Mouse (Mus musculus): Measurements from ENCODE around the gene Lrrc4c. TPM values are rescaled to one million over a fixed set of nuclear protein-coding genes. Genes with fewer than 3 reads are reported as not detected.

Gene Lrrc4c
- polyA plus RNA-seq, 1 experiment = not detected

DNA sequence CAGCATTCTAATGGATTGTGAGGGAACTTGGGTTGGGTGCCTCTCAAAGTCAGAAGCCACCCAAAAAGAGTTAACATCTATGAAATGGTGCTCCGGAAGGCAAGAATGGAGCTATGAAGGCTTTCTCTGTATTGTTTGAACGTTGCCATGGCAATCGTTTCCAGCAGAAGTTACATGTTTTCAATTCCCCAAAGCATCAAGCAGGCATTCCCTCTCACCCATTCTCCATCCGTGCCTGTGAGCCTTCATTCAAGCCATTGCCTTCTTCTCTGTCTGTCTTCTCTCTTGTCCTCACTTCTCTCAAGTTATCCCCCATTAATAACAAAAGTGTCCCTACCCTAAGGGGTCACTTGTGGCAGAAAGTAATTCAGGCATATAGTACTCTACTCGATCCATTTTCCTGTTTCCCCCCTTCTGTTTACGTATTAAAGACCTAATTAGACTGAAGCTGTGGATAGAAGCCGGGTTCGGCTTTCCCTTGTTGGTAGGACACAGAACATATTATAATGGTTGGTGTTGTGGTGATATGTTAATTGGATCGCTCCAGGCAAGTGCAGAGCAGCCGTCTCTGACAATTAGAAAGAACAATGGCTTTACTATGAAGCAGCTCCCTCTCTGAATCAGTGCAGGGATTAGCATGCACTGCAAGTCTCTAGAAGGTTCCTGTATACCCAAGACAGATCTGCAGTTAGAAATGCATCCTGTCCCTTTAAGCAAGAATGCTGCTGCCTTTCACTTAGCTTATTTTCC is 1160.4 kb downstream of the Lrrc4c start:
- TF ChIP-seq CTCF (IDR thresholded peaks at IDR 0.05; ENCODE audit: low read depth, low read length) (no peak), POLR2A (IDR thresholded peaks at IDR 0.05; ENCODE audit: borderline replicate concordance, low read depth, low read length) (no peak)
- Histone ChIP-seq H3K4me1 (ENCODE audit: control insufficient read depth, insufficient read depth, low read length) (no peaks in the 10 kb centered on the region), H3K27ac (ENCODE audit: insufficient read depth, low read depth, low read length) (no peak overlapping the region), H3K4me3 (ENCODE audit: insufficient read depth, low read length) (no peak overlapping the region)

DNA sequence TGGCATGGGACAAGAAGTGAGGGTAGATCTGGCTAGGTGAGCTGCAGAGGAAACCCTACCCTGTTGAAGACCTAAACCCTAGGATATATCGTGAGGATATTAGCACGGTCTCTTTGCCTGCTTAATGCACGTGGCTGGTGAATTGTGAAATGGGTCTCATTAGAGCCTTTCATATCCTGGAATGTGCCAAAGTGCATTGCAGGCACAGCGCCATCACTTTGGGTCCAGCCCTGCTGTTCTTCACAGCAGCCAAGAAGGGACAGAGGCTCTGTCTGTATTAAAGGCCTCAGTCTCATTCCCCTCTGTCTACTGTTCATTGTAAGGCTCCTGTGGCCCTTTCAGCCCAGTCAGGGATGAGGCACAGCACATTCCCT is 1160.9 kb downstream of the Lrrc4c start:
- H3K4me1 ChIP-seq (ENCODE audit: control insufficient read depth, insufficient read depth, low read length) = no peaks in the 10 kb centered on the region
- no peak for TF ChIP-seq CTCF (IDR thresholded peaks at IDR 0.05; ENCODE audit: low read depth, low read length)
- no peak for TF ChIP-seq POLR2A (IDR thresholded peaks at IDR 0.05; ENCODE audit: borderline replicate concordance, low read depth, low read length)

DNA sequence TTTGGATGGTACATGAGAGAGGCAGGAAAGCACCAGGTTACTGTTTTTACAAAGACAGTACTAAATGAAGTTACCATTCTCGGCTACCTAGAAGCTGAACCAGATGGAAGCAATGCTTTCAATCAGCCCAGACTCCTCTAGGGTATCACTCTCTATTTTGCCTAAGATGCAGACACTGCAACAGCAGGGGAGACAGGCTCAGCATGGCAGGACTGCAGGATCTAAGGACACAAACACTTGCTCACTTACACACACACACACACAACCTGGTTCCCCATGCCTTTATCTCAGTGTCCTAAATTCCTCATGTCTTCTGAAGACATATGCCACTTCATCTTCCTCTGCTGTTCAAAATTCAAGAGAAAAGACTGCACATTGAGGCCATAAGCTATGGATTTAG is 1167.0 kb downstream of the Lrrc4c start:
- H3K27ac ChIP-seq (ENCODE audit: insufficient read depth, low read depth, low read length) = no peak overlapping the region
- TF ChIP-seq POLR2A (IDR thresholded peaks at IDR 0.05; ENCODE audit: borderline replicate concordance, low read depth, low read length) (no peak), CTCF (IDR thresholded peaks at IDR 0.05; ENCODE audit: low read depth, low read length) (no peak)
- no peak overlapping the region for H3K4me3 ChIP-seq (ENCODE audit: insufficient read depth, low read length)
- H3K4me1 ChIP-seq (ENCODE audit: control insufficient read depth, insufficient read depth, low read length) = no peaks in the 10 kb centered on the region

More for the DNA sequence above, 1160.9 kb downstream of the Lrrc4c start:
- Histone ChIP-seq H3K27ac (ENCODE audit: insufficient read depth, low read depth, low read length) (no peak overlapping the region), H3K4me3 (ENCODE audit: insufficient read depth, low read length) (no peak overlapping the region)

DNA sequence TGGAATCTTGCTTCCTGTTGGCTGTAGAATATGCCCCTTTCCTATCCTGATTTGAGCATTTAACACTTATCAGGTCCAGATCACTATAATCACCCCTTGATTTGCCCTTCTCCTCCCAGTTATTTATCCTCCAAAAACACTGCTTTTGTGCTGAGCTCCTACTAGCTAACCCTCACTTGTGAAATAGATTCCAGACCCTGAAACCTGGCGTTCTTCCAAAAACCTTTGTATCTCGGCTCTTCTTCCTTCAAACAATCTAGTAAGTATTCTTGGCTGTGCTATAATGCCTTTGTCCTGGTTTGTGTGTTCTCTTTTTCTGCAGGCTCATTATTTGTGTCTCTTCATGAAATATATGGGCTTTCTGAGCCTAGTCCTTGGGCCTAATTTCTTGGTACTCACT is 1167.6 kb downstream of the Lrrc4c start:
- no peaks in the 10 kb centered on the region for H3K4me1 ChIP-seq (ENCODE audit: control insufficient read depth, insufficient read depth, low read length)
- no peak overlapping the region for H3K27ac ChIP-seq (ENCODE audit: insufficient read depth, low read depth, low read length)
- H3K4me3 ChIP-seq (ENCODE audit: insufficient read depth, low read length) = no peak overlapping the region
- TF ChIP-seq CTCF (IDR thresholded peaks at IDR 0.05; ENCODE audit: low read depth, low read length) (no peak), POLR2A (IDR thresholded peaks at IDR 0.05; ENCODE audit: borderline replicate concordance, low read depth, low read length) (no peak)

DNA sequence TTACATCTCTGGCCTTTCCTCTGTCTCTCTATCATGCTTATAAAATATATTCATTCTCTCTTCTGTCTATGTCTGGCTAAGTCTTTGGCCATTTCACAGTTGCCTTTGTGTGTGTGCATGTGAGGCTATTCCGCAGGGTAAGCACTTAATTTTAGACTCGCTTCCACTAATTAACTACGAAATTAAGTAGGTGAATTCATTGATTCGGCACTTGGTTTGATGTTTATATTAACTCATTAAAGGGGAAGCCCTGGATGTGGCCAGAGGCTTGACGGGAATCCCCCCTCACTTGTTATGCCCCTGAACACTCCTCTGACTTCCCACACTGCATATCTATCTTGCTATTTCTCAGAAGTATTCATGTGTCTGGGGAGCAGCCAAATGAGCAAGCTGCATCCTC is 1169.6 kb downstream of the Lrrc4c start:
- no peak overlapping the region for H3K4me3 ChIP-seq (ENCODE audit: insufficient read depth, low read length)
- TF ChIP-seq POLR2A (IDR thresholded peaks at IDR 0.05; ENCODE audit: borderline replicate concordance, low read depth, low read length) = no peak
- no peak for TF ChIP-seq CTCF (IDR thresholded peaks at IDR 0.05; ENCODE audit: low read depth, low read length)
- no peaks in the 10 kb centered on the region for H3K4me1 ChIP-seq (ENCODE audit: control insufficient read depth, insufficient read depth, low read length)
- no peak overlapping the region for H3K27ac ChIP-seq (ENCODE audit: insufficient read depth, low read depth, low read length)

DNA sequence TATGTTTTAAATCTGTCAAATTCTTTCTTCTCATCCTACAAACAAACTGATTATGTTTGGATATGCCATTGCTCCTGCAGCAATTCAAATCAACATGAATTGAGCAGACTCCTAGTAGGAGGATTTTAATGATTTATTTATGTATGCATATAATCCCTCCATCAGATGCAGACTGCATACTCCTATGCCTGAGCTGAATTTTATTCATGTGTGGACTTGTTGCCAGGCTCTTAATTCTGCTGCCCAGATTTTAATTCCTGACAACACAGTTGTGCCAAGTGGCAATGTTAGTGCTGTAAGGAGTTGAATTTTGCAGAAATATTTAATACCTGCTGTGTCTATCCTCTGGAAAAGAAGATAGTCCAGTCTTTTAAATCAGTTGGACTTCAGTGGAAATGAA is 1179.1 kb downstream of the Lrrc4c start:
- Histone ChIP-seq H3K4me3 (ENCODE audit: insufficient read depth, low read length) (no peak overlapping the region), H3K4me1 (ENCODE audit: control insufficient read depth, insufficient read depth, low read length) (no peaks in the 10 kb centered on the region), H3K27ac (ENCODE audit: insufficient read depth, low read depth, low read length) (no peak overlapping the region)
- no peak for TF ChIP-seq POLR2A (IDR thresholded peaks at IDR 0.05; ENCODE audit: borderline replicate concordance, low read depth, low read length)
- TF ChIP-seq CTCF (IDR thresholded peaks at IDR 0.05; ENCODE audit: low read depth, low read length) = no peak

DNA sequence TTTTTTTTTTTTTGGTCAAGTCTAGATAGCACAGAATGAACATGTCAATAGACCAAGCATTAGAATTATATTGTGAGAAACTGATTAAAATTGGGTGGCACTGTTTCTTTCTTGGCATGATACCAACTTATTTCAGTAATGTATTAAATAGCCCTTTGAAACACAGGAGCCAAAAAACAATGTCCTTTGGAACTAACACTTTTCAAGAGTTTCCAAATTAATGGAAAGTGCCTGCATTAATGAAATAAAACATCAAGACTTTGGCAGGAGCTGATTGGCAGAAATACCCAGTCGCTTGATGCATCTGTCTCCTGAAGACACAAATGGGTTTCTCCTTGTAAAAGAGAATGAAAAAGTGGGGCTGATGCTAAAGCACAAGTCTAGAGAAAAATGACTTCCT is 1184.5 kb downstream of the Lrrc4c start:
- Histone ChIP-seq H3K4me3 (ENCODE audit: insufficient read depth, low read length) (no peak overlapping the region), H3K4me1 (ENCODE audit: control insufficient read depth, insufficient read depth, low read length) (no peaks in the 10 kb centered on the region), H3K27ac (ENCODE audit: insufficient read depth, low read depth, low read length) (no peak overlapping the region)
- TF ChIP-seq CTCF (IDR thresholded peaks at IDR 0.05; ENCODE audit: low read depth, low read length) = no peak
- TF ChIP-seq POLR2A (IDR thresholded peaks at IDR 0.05; ENCODE audit: borderline replicate concordance, low read depth, low read length) = no peak

DNA sequence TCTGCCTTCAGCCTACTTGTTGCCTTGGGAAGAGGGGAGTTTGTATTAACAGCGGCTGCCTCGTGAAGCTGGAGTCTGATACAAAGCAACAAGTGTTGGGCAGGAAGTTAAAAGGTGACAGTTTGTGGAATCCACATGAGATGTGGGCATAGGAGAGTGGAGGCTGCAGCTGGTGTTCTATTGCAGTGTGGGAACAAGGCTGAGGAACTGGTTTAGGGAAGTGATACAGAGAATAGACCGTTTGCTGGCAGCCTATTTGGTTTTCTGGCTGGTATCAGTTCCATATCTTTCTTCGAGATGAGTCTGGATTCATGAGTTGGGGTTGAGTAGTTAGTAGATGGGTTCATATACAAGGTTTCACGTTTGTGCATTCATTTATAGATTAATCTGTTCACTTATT is 1186.9 kb downstream of the Lrrc4c start:
- Histone ChIP-seq H3K4me1 (ENCODE audit: control insufficient read depth, insufficient read depth, low read length) (no peaks in the 10 kb centered on the region), H3K27ac (ENCODE audit: insufficient read depth, low read depth, low read length) (no peak overlapping the region), H3K4me3 (ENCODE audit: insufficient read depth, low read length) (no peak overlapping the region)
- no peak for TF ChIP-seq CTCF (IDR thresholded peaks at IDR 0.05; ENCODE audit: low read depth, low read length)
- TF ChIP-seq POLR2A (IDR thresholded peaks at IDR 0.05; ENCODE audit: borderline replicate concordance, low read depth, low read length) = no peak

DNA sequence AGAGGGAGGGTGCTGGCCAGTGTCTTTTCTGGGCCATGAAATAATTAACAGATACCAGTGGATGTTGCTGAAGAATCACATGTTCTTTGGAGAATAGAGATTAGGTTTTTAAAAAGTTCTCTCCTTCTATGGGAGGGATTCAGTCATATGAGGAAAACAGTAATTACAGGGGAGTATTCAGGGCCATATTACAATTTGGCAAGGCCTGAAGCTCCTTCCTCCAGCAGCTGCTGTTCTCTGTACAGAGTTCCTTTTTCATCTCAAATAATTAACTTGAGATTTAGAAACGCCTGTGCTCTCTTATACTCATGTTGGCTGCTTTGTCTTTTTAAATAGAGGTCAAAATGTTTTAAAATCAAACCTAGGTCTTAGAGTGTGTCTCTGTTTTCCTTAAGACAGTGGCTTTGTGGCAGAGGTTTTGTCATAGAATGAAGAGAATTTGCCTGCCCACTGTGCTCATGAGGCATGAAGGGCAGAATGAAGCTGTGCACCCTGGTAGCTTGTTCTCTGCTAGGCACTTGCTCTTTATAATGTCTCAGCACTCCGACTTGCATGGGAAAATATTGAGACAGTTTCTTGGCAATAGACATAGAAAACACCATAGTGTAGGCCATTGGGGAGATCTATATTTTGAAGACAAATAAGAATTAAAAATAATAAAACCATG is 1206.4 kb downstream of the Lrrc4c start:
- no peaks in the 10 kb centered on the region for H3K4me1 ChIP-seq (ENCODE audit: control insufficient read depth, insufficient read depth, low read length)
- no peak overlapping the region for H3K27ac ChIP-seq (ENCODE audit: insufficient read depth, low read depth, low read length)
- no peak for TF ChIP-seq POLR2A (IDR thresholded peaks at IDR 0.05; ENCODE audit: borderline replicate concordance, low read depth, low read length)
- TF ChIP-seq CTCF (IDR thresholded peaks at IDR 0.05; ENCODE audit: low read depth, low read length) = no peak

DNA sequence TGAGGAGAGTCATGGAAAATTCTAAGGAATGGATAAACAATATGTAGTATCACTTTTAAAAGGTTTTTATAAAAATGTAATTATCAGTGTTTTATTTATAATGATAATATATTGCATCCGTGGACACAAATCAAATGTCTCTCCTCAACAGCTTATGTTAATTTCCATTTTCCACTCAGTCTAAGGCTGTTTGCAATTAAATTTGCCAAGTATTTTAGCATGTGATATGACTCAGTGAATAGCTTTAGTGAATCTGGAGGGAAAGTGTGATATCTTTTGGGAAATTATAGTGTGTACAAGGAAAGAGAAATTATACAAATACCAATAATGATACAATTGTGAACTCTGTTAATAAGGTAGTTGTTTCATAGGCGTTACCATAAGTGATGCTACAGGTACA is 1207.1 kb downstream of the Lrrc4c start:
- H3K27ac ChIP-seq (ENCODE audit: insufficient read depth, low read depth, low read length) = no peak overlapping the region
- H3K4me3 ChIP-seq (ENCODE audit: insufficient read depth, low read length) = no peak overlapping the region
- TF ChIP-seq POLR2A (IDR thresholded peaks at IDR 0.05; ENCODE audit: borderline replicate concordance, low read depth, low read length) (no peak), CTCF (IDR thresholded peaks at IDR 0.05; ENCODE audit: low read depth, low read length) (no peak)
- H3K4me1 ChIP-seq (ENCODE audit: control insufficient read depth, insufficient read depth, low read length) = no peaks in the 10 kb centered on the region

More for the DNA sequence above, 1206.4 kb downstream of the Lrrc4c start:
- no peak overlapping the region for H3K4me3 ChIP-seq (ENCODE audit: insufficient read depth, low read length)

Measured in bone marrow macrophage, adult 2 months (primary cell).